Comparison of ENCODE assay signal across 8 mouse cellular contexts in the genomic region with DNA sequence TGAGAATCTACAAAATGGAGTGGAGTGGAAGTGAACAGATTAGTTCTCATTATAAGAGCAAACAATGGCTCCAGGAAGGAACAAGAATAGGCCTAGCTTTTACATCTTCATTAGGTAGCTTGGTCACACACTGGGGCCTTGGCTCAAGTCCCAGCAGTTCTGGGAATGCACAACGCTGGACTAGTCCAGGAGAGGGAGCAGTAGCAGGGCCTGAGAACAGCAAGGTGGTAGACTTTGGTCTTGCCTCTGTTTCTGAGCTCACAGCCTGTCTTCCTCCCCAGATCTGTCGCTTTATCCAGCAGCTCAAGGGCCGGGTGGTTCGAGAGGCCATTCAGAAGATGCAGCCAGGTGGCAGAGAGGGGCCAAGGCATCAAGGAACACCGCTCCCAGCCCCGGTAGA. TPM values are rescaled to one million over a fixed set of nuclear protein-coding genes. Genes with fewer than 3 reads are reported as not detected.
DNase-seq lines count a peak whose midpoint lies in the region; ATAC-seq and TF ChIP-seq lines count a peak whose summit lies in the region.

No protein-coding gene starts in this region.

- peak overlapping the region; percentile 69 for H3K4me2 ChIP-seq in forebrain, embryonic 13.5 days
- peak overlapping the region; percentile 90 for H3K4me2 ChIP-seq in intestine, postnatal 0 days (replicated peaks; ENCODE audit: low read depth)
- peak overlapping the region; percentile 83 for H3K4me2 ChIP-seq in limb, embryonic 15.5 days
- H3K4me2 ChIP-seq in neural tube, embryonic 15.5 days: peak overlapping the region; percentile 85

- H3K9ac ChIP-seq in forebrain, embryonic 13.5 days: peak overlapping the region; percentile 89
- H3K9ac ChIP-seq in intestine, postnatal 0 days (ENCODE audit: low read depth, low read length): 0 out of 2 replicates have a peak overlapping the region, but pooled peaks have one; percentile 59
- 0 out of 2 replicates have a peak overlapping the region, but pooled peaks have one; percentile 91 for H3K9ac ChIP-seq in limb, embryonic 15.5 days
- H3K9ac ChIP-seq in neural tube, embryonic 15.5 days (replicated peaks): peak overlapping the region; percentile 99

- no peaks in the 10 kb centered on the region for H3K9me3 ChIP-seq in forebrain, embryonic 13.5 days (replicated peaks)
- no peaks in the 10 kb centered on the region for H3K9me3 ChIP-seq in intestine, postnatal 0 days (ENCODE audit: control insufficient read depth)
- no peaks in the 10 kb centered on the region for H3K9me3 ChIP-seq in limb, embryonic 15.5 days
- no peaks in the 10 kb centered on the region for H3K9me3 ChIP-seq in neural tube, embryonic 15.5 days (replicated peaks)

- H3K4me3 ChIP-seq in forebrain, embryonic 13.5 days: peak overlapping the region; percentile 89
- peak overlapping the region; percentile 92 for H3K4me3 ChIP-seq in intestine, postnatal 0 days (ENCODE audit: low read depth, low read length)
- H3K4me3 ChIP-seq in limb, embryonic 15.5 days: peak overlapping the region; percentile 96
- H3K4me3 ChIP-seq in neural tube, embryonic 15.5 days (replicated peaks): peak overlapping the region; percentile 97

- H3K36me3 ChIP-seq in forebrain, embryonic 13.5 days (ENCODE audit: poor library complexity, severe bottlenecking): peaks cover 42% of the 10 kb centered on the region
- peaks cover 17% of the 10 kb centered on the region for H3K36me3 ChIP-seq in intestine, postnatal 0 days (ENCODE audit: control insufficient read depth, insufficient read depth)
- peaks cover 29% of the 10 kb centered on the region for H3K36me3 ChIP-seq in limb, embryonic 15.5 days
- peaks cover 28% of the 10 kb centered on the region for H3K36me3 ChIP-seq in neural tube, embryonic 15.5 days

- no peak for ATAC-seq in forebrain, embryonic 13.5 days
- no peak for ATAC-seq in intestine, postnatal 0 days
- ATAC-seq in limb, embryonic 15.5 days (ENCODE audit: insufficient number of reproducible peaks, low FRiP score, low TSS enrichment, low read depth): no peak
- ATAC-seq in neural tube, embryonic 15.5 days (ENCODE audit: low FRiP score): no peak
- no peak for ATAC-seq in erythroid progenitor cell, adult 5-6 weeks (replicated peaks; ENCODE audit: low FRiP score, poor library complexity, severe bottlenecking)

- peaks cover 49% of the 10 kb centered on the region for H3K4me1 ChIP-seq in forebrain, embryonic 13.5 days
- no peaks in the 10 kb centered on the region for H3K4me1 ChIP-seq in intestine, postnatal 0 days (replicated peaks; ENCODE audit: control insufficient read depth, insufficient read depth, low read length)
- H3K4me1 ChIP-seq in limb, embryonic 15.5 days: peaks cover 48% of the 10 kb centered on the region
- H3K4me1 ChIP-seq in neural tube, embryonic 15.5 days: peaks cover 57% of the 10 kb centered on the region

- H3K27me3 ChIP-seq in forebrain, embryonic 13.5 days: peaks cover 3% of the 10 kb centered on the region; the same call in 1 of the 2 replicates
- no peaks in the 10 kb centered on the region for H3K27me3 ChIP-seq in intestine, postnatal 0 days (replicated peaks; ENCODE audit: control insufficient read depth, insufficient read depth, low read length)
- no peaks in the 10 kb centered on the region for H3K27me3 ChIP-seq in limb, embryonic 15.5 days
- no peaks in the 10 kb centered on the region for H3K27me3 ChIP-seq in neural tube, embryonic 15.5 days (replicated peaks)

- 53% methylated on average over 6 of the region's 6 CpGs for WGBS in forebrain, embryonic 13.5 days
- 63% methylated on average over 6 of the region's 6 CpGs for WGBS in intestine, postnatal 0 days
- WGBS in limb, embryonic 15.5 days: 61% methylated on average over 6 of the region's 6 CpGs
- 72% methylated on average over 6 of the region's 6 CpGs for WGBS in neural tube, embryonic 15.5 days

- DNase-seq in embryo, embryonic 10 days (ENCODE audit: low spot score): peak; percentile 34
- no peak for DNase-seq in embryo, embryonic 11 days
- peak; percentile 55 for DNase-seq in ZHBTc4 (ENCODE audit: low read depth, low spot score)

- TF ChIP-seq CTCF in intestine, postnatal 0 days (IDR thresholded peaks at IDR 0.05; ENCODE audit: low read depth): peak; percentile 71

- H3K27ac ChIP-seq in forebrain, embryonic 13.5 days: peak overlapping the region; percentile 93
- no peak overlapping the region for H3K27ac ChIP-seq in intestine, postnatal 0 days (ENCODE audit: low read depth, low read length)
- peak overlapping the region; percentile 96; the same call in 1 of the 2 replicates for H3K27ac ChIP-seq in limb, embryonic 15.5 days
- H3K27ac ChIP-seq in neural tube, embryonic 15.5 days (replicated peaks): peak overlapping the region; percentile 98

RNA-seq across cellular contexts. Expression of gene Snapc2, which starts 1.1 kb away (rescaled TPM):
- 63.8 and 72.7 TPM in 2 replicates for polyA plus RNA-seq in forebrain, embryonic 13.5 days (2015; fragmentation: Nextera tagmentation; extraction: Ambion mirVana)
- polyA plus RNA-seq in intestine, postnatal 0 days (2015; fragmentation: Nextera tagmentation; extraction: Ambion mirVana): 21.5 and 22.2 TPM in 2 replicates
- polyA plus RNA-seq in limb, embryonic 15.5 days (2015; fragmentation: Nextera tagmentation; extraction: Ambion mirVana): 50.6 and 55.9 TPM in 2 replicates
- 63.6 and 69.3 TPM in 2 replicates for polyA plus RNA-seq in neural tube, embryonic 15.5 days (2015; fragmentation: Nextera tagmentation; extraction: Ambion mirVana)
- 4.2 and 10.5 TPM in 2 replicates for total RNA-seq in erythroid progenitor cell, adult 5-6 weeks (2015; ENCODE audit: low replicate concordance)
- 3.2 and 6.7 TPM in 2 replicates for total RNA-seq in erythroid progenitor cell, adult 5-6 weeks (2017; ENCODE audit: low replicate concordance)

RNA-seq across cellular contexts. Expression of gene Ctxn1, which starts 5.1 kb away (rescaled TPM):
- 272 and 274 TPM in 2 replicates for polyA plus RNA-seq in forebrain, embryonic 13.5 days (2015; fragmentation: Nextera tagmentation; extraction: Ambion mirVana)
- 27.4 and 29.4 TPM in 2 replicates for polyA plus RNA-seq in intestine, postnatal 0 days (2015; fragmentation: Nextera tagmentation; extraction: Ambion mirVana)
- polyA plus RNA-seq in limb, embryonic 15.5 days (2015; fragmentation: Nextera tagmentation; extraction: Ambion mirVana): 46.2 and 49.8 TPM in 2 replicates
- 229 and 269 TPM in 2 replicates for polyA plus RNA-seq in neural tube, embryonic 15.5 days (2015; fragmentation: Nextera tagmentation; extraction: Ambion mirVana)
- not detected in 2 replicates for total RNA-seq in erythroid progenitor cell, adult 5-6 weeks (2015; ENCODE audit: low replicate concordance)
- total RNA-seq in erythroid progenitor cell, adult 5-6 weeks (2017; ENCODE audit: low replicate concordance): 1.1 TPM in 1 of 2 replicates, not detected in the other

RNA-seq across cellular contexts. Expression of gene Tgfbr3l, which starts 6.0 kb away (rescaled TPM):
- polyA plus RNA-seq in forebrain, embryonic 13.5 days (2015; fragmentation: Nextera tagmentation; extraction: Ambion mirVana): 4.1 and 5.6 TPM in 2 replicates
- 0.87 and 2.1 TPM in 2 replicates for polyA plus RNA-seq in intestine, postnatal 0 days (2015; fragmentation: Nextera tagmentation; extraction: Ambion mirVana)
- 2.8 and 4.2 TPM in 2 replicates for polyA plus RNA-seq in limb, embryonic 15.5 days (2015; fragmentation: Nextera tagmentation; extraction: Ambion mirVana)
- polyA plus RNA-seq in neural tube, embryonic 15.5 days (2015; fragmentation: Nextera tagmentation; extraction: Ambion mirVana): 3.2 and 3.4 TPM in 2 replicates
- total RNA-seq in erythroid progenitor cell, adult 5-6 weeks (2015; ENCODE audit: low replicate concordance): not detected in 2 replicates
- total RNA-seq in erythroid progenitor cell, adult 5-6 weeks (2017; ENCODE audit: low replicate concordance): not detected in 2 replicates

RNA-seq across cellular contexts. Expression of gene Gm49320, which starts 15.3 kb away (rescaled TPM):
- 0.93 and 1.1 TPM in 2 replicates for polyA plus RNA-seq in forebrain, embryonic 13.5 days (2015; fragmentation: Nextera tagmentation; extraction: Ambion mirVana)
- 0.20 and 0.74 TPM in 2 replicates for polyA plus RNA-seq in intestine, postnatal 0 days (2015; fragmentation: Nextera tagmentation; extraction: Ambion mirVana)
- polyA plus RNA-seq in limb, embryonic 15.5 days (2015; fragmentation: Nextera tagmentation; extraction: Ambion mirVana): 0.90 and 1.4 TPM in 2 replicates
- 1.1 and 1.3 TPM in 2 replicates for polyA plus RNA-seq in neural tube, embryonic 15.5 days (2015; fragmentation: Nextera tagmentation; extraction: Ambion mirVana)
- total RNA-seq in erythroid progenitor cell, adult 5-6 weeks (2015; ENCODE audit: low replicate concordance): 2.5 TPM in 1 of 2 replicates, not detected in the other
- total RNA-seq in erythroid progenitor cell, adult 5-6 weeks (2017; ENCODE audit: low replicate concordance): not detected in 2 replicates

RNA-seq across cellular contexts. Expression of gene Map2k7, which starts 15.5 kb away (rescaled TPM):
- 24.6 and 28.6 TPM in 2 replicates for polyA plus RNA-seq in forebrain, embryonic 13.5 days (2015; fragmentation: Nextera tagmentation; extraction: Ambion mirVana)
- 14.3 and 16.6 TPM in 2 replicates for polyA plus RNA-seq in intestine, postnatal 0 days (2015; fragmentation: Nextera tagmentation; extraction: Ambion mirVana)
- 25.1 and 27.1 TPM in 2 replicates for polyA plus RNA-seq in limb, embryonic 15.5 days (2015; fragmentation: Nextera tagmentation; extraction: Ambion mirVana)
- polyA plus RNA-seq in neural tube, embryonic 15.5 days (2015; fragmentation: Nextera tagmentation; extraction: Ambion mirVana): 26.9 and 30.6 TPM in 2 replicates
- 25.2 and 25.6 TPM in 2 replicates for total RNA-seq in erythroid progenitor cell, adult 5-6 weeks (2015; ENCODE audit: low replicate concordance)
- total RNA-seq in erythroid progenitor cell, adult 5-6 weeks (2017; ENCODE audit: low replicate concordance): 16.9 and 20.3 TPM in 2 replicates
